Mouse (Mus musculus) liver, postnatal 0 days (tissue): Measurements from ENCODE around the gene Moxd1. TPM values are rescaled to one million over a fixed set of nuclear protein-coding genes. Genes with fewer than 3 reads are reported as not detected.

Experiments used
- ATAC-seq: fragments of 200-750 bp; cut with Nextera tagmentation; 2 replicates; pipeline ENCODE4 v1.8.0; 2017; ENCODE audit warnings: mild to moderate bottlenecking, moderate library complexity
- DNase-seq: peaks from one replicate; pipeline ENCODE4 v3.0.0-alpha.2; 2016
- H3K27ac ChIP-seq: fragments of 300-500 bp; sonication (generic); 2 replicates; pipeline ENCODE4 v1.5.1; 2014; ENCODE audit warnings: antibody characterized with exemption, moderate library complexity, mild to moderate bottlenecking, low read depth
- H3K27me3 ChIP-seq: fragments of 300-500 bp; sonication (generic); 2 replicates; pipeline ENCODE4 v1.6.1; 2014; ENCODE audit warnings: low read length, control low read depth, mixed read lengths; ENCODE audit not compliant: insufficient read depth
- H3K36me3 ChIP-seq: fragments of 300-500 bp; sonication (generic); replicated peaks from 2 replicates; pipeline ENCODE4 v1.6.1; 2014; ENCODE audit warnings: mild to moderate bottlenecking, control low read depth, low read length, moderate library complexity, mixed read lengths; ENCODE audit not compliant: insufficient read depth
- H3K4me1 ChIP-seq: fragments of 300-500 bp; sonication (generic); 2 replicates; pipeline ENCODE4 v1.6.1; 2014; ENCODE audit warnings: antibody characterized with exemption, mild to moderate bottlenecking, control low read depth; ENCODE audit not compliant: insufficient read depth
- H3K4me2 ChIP-seq: fragments of 300-500 bp; sonication (generic); 2 replicates; pipeline ENCODE4 v1.6.1; 2014; ENCODE audit warnings: low read depth, mild to moderate bottlenecking, low read length, moderate library complexity, mixed read lengths
- H3K4me3 ChIP-seq: fragments of 300-500 bp; sonication (generic); 2 replicates; pipeline ENCODE4 v1.5.1; 2014; ENCODE audit warnings: low read depth, low read length
- H3K9ac ChIP-seq: fragments of 300-500 bp; sonication (generic); replicated peaks from 2 replicates; pipeline ENCODE4 v1.6.1; 2014; ENCODE audit warnings: mild to moderate bottlenecking, moderate library complexity
- H3K9me3 ChIP-seq: fragments of 300-500 bp; sonication (generic); 2 replicates; pipeline ENCODE4 v1.6.1; 2016; ENCODE audit warnings: mild to moderate bottlenecking, control low read depth, low read length, mixed read lengths
- CTCF ChIP-seq: sonication (generic); IDR thresholded peaks from 2 replicates; pipeline ENCODE4 v1.5.1; 2016; ENCODE audit warnings: antibody characterized with exemption, low read depth
- EP300 ChIP-seq: IDR thresholded peaks from 2 replicates; pipeline ENCODE4 v1.6.1; 2016; ENCODE audit warnings: antibody characterized with exemption, low read depth, mild to moderate bottlenecking
- WGBS: fragments of 180-500 bp; shearing (Covaris S2); extraction: QIAGEN DNeasy Blood & Tissue Kit; methylation state at CpG from one replicate; pipeline ENCODE4 v1.1.7; 2014; ENCODE audit not compliant: insufficient replicate concordance; 5-methylcytosine and 5-hydroxymethylcytosine counted together
- polyA plus RNA-seq: library from polyadenylated mRNA; unstranded; fragments of >200 nt; fragmentation: Nextera tagmentation; extraction: Ambion mirVana; gene quantifications from 2 replicates; pipeline ENCODE4 v1.2.1, GENCODE M21; 2015

The Moxd1 gene
- polyA plus RNA-seq, 1 experiment from 2014 or later: not detected

DNA sequence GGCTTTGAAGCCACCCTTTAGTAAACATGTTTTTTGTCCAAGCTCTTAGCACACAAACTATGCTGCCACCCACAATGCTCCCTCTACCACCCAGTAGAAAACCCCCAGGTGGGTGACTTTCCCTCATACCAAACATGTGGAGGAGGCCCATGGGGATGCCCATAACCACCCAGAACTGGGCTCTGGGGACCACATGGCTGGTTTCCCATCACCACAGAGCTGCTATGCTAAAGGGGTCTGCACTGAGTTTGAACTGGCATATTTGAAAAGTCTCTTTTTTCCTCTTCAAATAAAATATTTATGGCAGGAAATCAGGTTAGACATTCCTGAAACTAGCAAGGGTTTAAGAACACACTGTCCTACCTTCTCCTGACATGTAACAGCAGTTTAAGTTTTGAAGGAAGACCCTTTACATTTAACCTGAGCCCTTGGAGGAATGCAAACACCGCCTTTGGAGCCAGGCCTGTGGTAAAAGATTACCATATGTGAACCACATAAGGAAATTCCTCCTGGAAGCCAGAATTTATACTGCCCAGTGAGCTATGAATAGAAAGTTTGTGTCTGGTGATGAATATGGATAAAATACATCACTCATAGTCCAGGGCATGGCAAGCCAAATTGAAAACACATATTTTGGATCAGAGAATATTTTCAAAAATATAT is 117.4 kb downstream of the Moxd1 start:
- no peak overlapping the region for H3K27ac ChIP-seq
- no peak overlapping the region for H3K4me2 ChIP-seq
- H3K4me1 ChIP-seq: no peaks in the 10 kb centered on the region
- H3K9me3 ChIP-seq: no peaks in the 10 kb centered on the region
- H3K27me3 ChIP-seq: no peaks in the 10 kb centered on the region
- H3K36me3 ChIP-seq: no peaks in the 10 kb centered on the region
- TF ChIP-seq EP300 (no peak), CTCF (no peak)
- ATAC-seq: no peak
- WGBS: 57% methylated on average over 1 of the region's 1 CpGs
- no peak overlapping the region for H3K9ac ChIP-seq
- no peak for DNase-seq
- H3K4me3 ChIP-seq: no peak overlapping the region

DNA sequence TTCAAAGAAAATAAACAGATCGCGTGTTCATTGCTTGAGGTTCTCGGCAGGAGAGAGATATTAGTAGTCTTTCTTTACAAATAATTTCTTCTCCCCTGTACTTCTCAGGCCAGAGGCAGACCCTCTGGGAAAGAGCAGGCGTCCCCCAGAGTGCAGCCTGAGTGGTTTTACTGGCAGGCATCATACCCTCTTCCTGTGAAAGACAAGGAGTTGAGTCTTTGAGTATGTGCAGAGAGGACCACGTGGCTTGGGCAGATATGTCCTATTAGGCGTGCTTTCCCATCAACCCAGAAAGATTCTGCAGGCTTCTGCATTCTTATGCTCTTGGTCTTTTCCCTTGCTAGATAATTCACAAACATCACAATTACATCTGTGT is 117.9 kb downstream of the Moxd1 start:
- Histone ChIP-seq H3K36me3 (no peaks in the 10 kb centered on the region), H3K4me2 (no peak overlapping the region)
- 71% methylated on average over 6 of the region's 6 CpGs for WGBS

DNA sequence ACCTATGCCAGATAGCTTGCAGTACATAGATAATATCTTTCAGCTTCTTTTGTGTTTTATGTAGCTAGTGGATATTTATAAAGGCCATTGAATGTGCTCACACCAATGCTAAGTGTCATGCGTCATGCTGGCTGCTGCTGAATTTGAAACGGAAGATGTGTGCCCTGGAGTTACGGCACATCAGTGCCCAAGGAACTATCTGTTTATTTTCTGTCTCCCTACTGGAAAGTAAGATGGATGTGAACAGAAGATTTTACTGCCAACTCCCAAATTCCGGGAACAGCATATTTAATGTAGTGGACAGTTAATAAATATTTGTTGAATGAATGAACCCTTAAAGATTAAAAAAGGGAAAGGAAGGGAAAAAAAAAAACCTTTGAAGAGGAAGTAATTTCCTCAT is 119.8 kb downstream of the Moxd1 start:
- WGBS: 72% methylated on average over 4 of the region's 4 CpGs
- Histone ChIP-seq H3K27ac (no peak overlapping the region), H3K4me3 (no peak overlapping the region), H3K27me3 (no peaks in the 10 kb centered on the region), H3K36me3 (no peaks in the 10 kb centered on the region), H3K9ac (no peak overlapping the region), H3K9me3 (no peaks in the 10 kb centered on the region), H3K4me1 (no peaks in the 10 kb centered on the region), H3K4me2 (no peak overlapping the region)
- no peak for TF ChIP-seq EP300
- no peak for DNase-seq
- ATAC-seq: no peak

More for the DNA sequence above, 117.9 kb downstream of the Moxd1 start:
- Histone ChIP-seq H3K27ac (no peak overlapping the region), H3K4me3 (no peak overlapping the region), H3K9ac (no peak overlapping the region), H3K4me1 (no peaks in the 10 kb centered on the region), H3K27me3 (no peaks in the 10 kb centered on the region), H3K9me3 (no peaks in the 10 kb centered on the region)
- no peak for TF ChIP-seq CTCF
- TF ChIP-seq EP300: no peak
- DNase-seq: no peak
- ATAC-seq: no peak

Other genes starting within 250 kb of the Moxd1 start
- gene Taar6, start 237.9 kb upstream of the Moxd1 start, polyA plus RNA-seq: not detected in 2 replicates
- not detected in 2 replicates for gene Taar7a, start 230.0 kb upstream of the Moxd1 start, polyA plus RNA-seq
- gene Taar7b, start 223.6 kb upstream of the Moxd1 start, polyA plus RNA-seq: not detected in 2 replicates
- not detected in 2 replicates for gene Taar7d, start 196.3 kb upstream of the Moxd1 start, polyA plus RNA-seq
- gene Taar7e, start 185.9 kb upstream of the Moxd1 start, polyA plus RNA-seq: not detected in 2 replicates
- gene Taar7f, start 174.0 kb upstream of the Moxd1 start, polyA plus RNA-seq: not detected in 2 replicates
- not detected in 2 replicates for gene Taar8a, start 147.0 kb upstream of the Moxd1 start, polyA plus RNA-seq
- gene Taar8b, start 131.2 kb upstream of the Moxd1 start, polyA plus RNA-seq: not detected in 2 replicates
- not detected in 2 replicates for gene Taar8c, start 121.6 kb upstream of the Moxd1 start, polyA plus RNA-seq
- not detected in 2 replicates for gene Taar9, start 114.0 kb upstream of the Moxd1 start, polyA plus RNA-seq
- 33.7 and 35.7 TPM in 2 replicates for gene Stx7, start 74.2 kb upstream of the Moxd1 start, polyA plus RNA-seq